Mouse (Mus musculus): ENCODE measurements around the gene Kctd8. TPM values are rescaled to one million over a fixed set of nuclear protein-coding genes. Genes with fewer than 3 reads are reported as not detected.
"Not testable (repeated sequence)": the region's sequence is repeated elsewhere in the genome, so short reads cannot be mapped to it uniquely, and the experiment has no call there.

Gene Kctd8
- polyA plus RNA-seq, 1 experiment from 2014 or later = 28.9 TPM

GRCm38 (mm10) chr5:69312611-69313010 lies 28.9 kb downstream of the Kctd8 start:
- H3K4me3 ChIP-seq (ENCODE audit: low read length) = no peak overlapping the region
- no peak overlapping the region for H3K27ac ChIP-seq (ENCODE audit: low read depth, low read length)
- H3K36me3 ChIP-seq (ENCODE audit: control insufficient read depth, insufficient read depth, low read length) = no peaks in the 10 kb centered on the region
- H3K27me3 ChIP-seq (replicated peaks; ENCODE audit: control insufficient read depth, insufficient read depth, low read length) = no peaks in the 10 kb centered on the region
- no peak for ATAC-seq
- H3K4me1 ChIP-seq (ENCODE audit: control insufficient read depth, insufficient read depth, low read depth, low read length) = no peaks in the 10 kb centered on the region
- no peaks in the 10 kb centered on the region for H3K9me3 ChIP-seq (ENCODE audit: control insufficient read depth, low read length)
- H3K9ac ChIP-seq (ENCODE audit: low read depth, low read length) = no peak overlapping the region
- WGBS = 85% methylated on average over 7 of the region's 7 CpGs
- no peak overlapping the region for H3K4me2 ChIP-seq (ENCODE audit: low read length)

- H3K36me3 ChIP-seq (ENCODE audit: control insufficient read depth, insufficient read depth, low read length) = no peaks in the 10 kb centered on the region
- no peaks in the 10 kb centered on the region for H3K27me3 ChIP-seq (replicated peaks; ENCODE audit: control insufficient read depth, insufficient read depth, low read length)
- H3K27ac ChIP-seq (ENCODE audit: low read depth, low read length) = no peak overlapping the region
- no peaks in the 10 kb centered on the region for H3K4me1 ChIP-seq (ENCODE audit: control insufficient read depth, insufficient read depth, low read depth, low read length)
- no peak overlapping the region for H3K4me3 ChIP-seq (ENCODE audit: low read length)
- H3K9me3 ChIP-seq (ENCODE audit: control insufficient read depth, low read length) = no peaks in the 10 kb centered on the region
- no peak overlapping the region for H3K9ac ChIP-seq (ENCODE audit: low read depth, low read length)
- ATAC-seq = no peak
- 39% methylated on average over 1 of the region's 1 CpGs for WGBS
- no peak overlapping the region for H3K4me2 ChIP-seq (ENCODE audit: low read length)
Observed at GRCm38 (mm10) chr5:69301665-69302064, 39.8 kb downstream of the Kctd8 start.

GRCm38 (mm10) chr5:69292353-69292752 lies 49.1 kb downstream of the Kctd8 start:
- no peak for ATAC-seq

GRCm38 (mm10) chr5:69284359-69284758 lies 57.1 kb downstream of the Kctd8 start:
- Histone ChIP-seq H3K9me3 (ENCODE audit: control insufficient read depth, low read length) (no peaks in the 10 kb centered on the region), H3K4me1 (ENCODE audit: control insufficient read depth, insufficient read depth, low read depth, low read length) (no peaks in the 10 kb centered on the region), H3K4me2 (ENCODE audit: low read length) (no peak overlapping the region), H3K27ac (ENCODE audit: low read depth, low read length) (no peak overlapping the region), H3K36me3 (ENCODE audit: control insufficient read depth, insufficient read depth, low read length) (no peaks in the 10 kb centered on the region), H3K9ac (ENCODE audit: low read depth, low read length) (no peak overlapping the region), H3K27me3 (replicated peaks; ENCODE audit: control insufficient read depth, insufficient read depth, low read length) (no peaks in the 10 kb centered on the region), H3K4me3 (ENCODE audit: low read length) (no peak overlapping the region)
- ATAC-seq = no peak
- WGBS = 81% methylated on average over 6 of the region's 6 CpGs

More at GRCm38 (mm10) chr5:69292353-69292752, 49.1 kb downstream of the Kctd8 start:
- H3K4me2 ChIP-seq (ENCODE audit: low read length) = no peak overlapping the region
- no peak overlapping the region for H3K27ac ChIP-seq (ENCODE audit: low read depth, low read length)
- 76% methylated on average over 6 of the region's 6 CpGs for WGBS
- H3K9ac ChIP-seq (ENCODE audit: low read depth, low read length) = no peak overlapping the region
- H3K9me3 ChIP-seq (ENCODE audit: control insufficient read depth, low read length) = no peaks in the 10 kb centered on the region
- H3K27me3 ChIP-seq (replicated peaks; ENCODE audit: control insufficient read depth, insufficient read depth, low read length) = no peaks in the 10 kb centered on the region
- H3K36me3 ChIP-seq (ENCODE audit: control insufficient read depth, insufficient read depth, low read length) = no peaks in the 10 kb centered on the region
- H3K4me1 ChIP-seq (ENCODE audit: control insufficient read depth, insufficient read depth, low read depth, low read length) = no peaks in the 10 kb centered on the region
- no peak overlapping the region for H3K4me3 ChIP-seq (ENCODE audit: low read length)

DNA sequence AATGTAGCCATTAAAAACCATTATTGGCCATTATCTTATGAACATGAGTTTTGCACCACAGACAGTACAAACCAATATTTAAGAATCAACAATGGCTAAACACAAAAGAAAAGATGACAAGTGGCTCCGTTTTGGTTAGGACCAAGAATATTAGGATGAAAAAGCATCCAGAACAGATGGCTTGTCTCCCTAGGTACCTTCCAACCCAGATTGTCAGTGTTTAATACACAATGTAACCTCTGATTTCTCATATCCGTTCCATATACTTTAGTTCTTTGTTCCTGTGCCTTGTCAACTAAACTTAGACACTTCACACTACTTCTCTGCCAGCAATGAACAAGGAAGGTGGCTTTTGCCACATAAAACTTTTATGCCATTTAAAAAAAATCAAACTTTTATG lies 89.1 kb downstream of the Kctd8 start:
- no peaks in the 10 kb centered on the region for H3K27me3 ChIP-seq (replicated peaks; ENCODE audit: control insufficient read depth, insufficient read depth, low read length)
- no peak overlapping the region for H3K4me3 ChIP-seq (ENCODE audit: low read length)
- H3K4me2 ChIP-seq (ENCODE audit: low read length) = no peak overlapping the region
- no peak overlapping the region for H3K9ac ChIP-seq (ENCODE audit: low read depth, low read length)
- H3K9me3 ChIP-seq (ENCODE audit: control insufficient read depth, low read length) = no peaks in the 10 kb centered on the region
- H3K27ac ChIP-seq (ENCODE audit: low read depth, low read length) = no peak overlapping the region
- H3K36me3 ChIP-seq (ENCODE audit: control insufficient read depth, insufficient read depth, low read length) = no peaks in the 10 kb centered on the region
- no peak for ATAC-seq
- no peaks in the 10 kb centered on the region for H3K4me1 ChIP-seq (ENCODE audit: control insufficient read depth, insufficient read depth, low read depth, low read length)
- 88% methylated on average over 2 of the region's 2 CpGs for WGBS

DNA sequence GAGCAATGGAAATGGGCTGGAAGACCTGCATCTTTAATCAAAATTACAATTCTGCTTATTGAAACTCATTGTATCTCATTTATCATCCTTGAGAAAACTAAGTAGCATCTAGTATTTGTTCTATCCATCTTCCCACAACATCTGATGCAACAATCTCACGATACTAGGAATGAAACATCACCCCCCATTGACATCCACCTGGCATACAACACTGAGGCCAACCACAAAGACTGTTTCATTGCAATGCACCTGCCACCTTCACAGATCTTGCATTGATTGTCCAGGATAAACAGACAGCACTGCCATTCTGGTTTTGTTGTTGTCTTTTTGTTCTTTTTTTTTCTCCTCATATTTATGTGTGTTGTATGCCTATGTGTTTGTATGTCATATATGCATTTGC lies 99.5 kb downstream of the Kctd8 start:
- no peaks in the 10 kb centered on the region for H3K36me3 ChIP-seq (ENCODE audit: control insufficient read depth, insufficient read depth, low read length)
- no peak overlapping the region for H3K4me2 ChIP-seq (ENCODE audit: low read length)
- no peak overlapping the region for H3K4me3 ChIP-seq (ENCODE audit: low read length)
- no peak overlapping the region for H3K9ac ChIP-seq (ENCODE audit: low read depth, low read length)
- H3K4me1 ChIP-seq (ENCODE audit: control insufficient read depth, insufficient read depth, low read depth, low read length) = no peaks in the 10 kb centered on the region
- no peak for ATAC-seq
- no peaks in the 10 kb centered on the region for H3K9me3 ChIP-seq (ENCODE audit: control insufficient read depth, low read length)
- no peaks in the 10 kb centered on the region for H3K27me3 ChIP-seq (replicated peaks; ENCODE audit: control insufficient read depth, insufficient read depth, low read length)
- WGBS = 70% methylated on average over 1 of the region's 1 CpGs
- H3K27ac ChIP-seq (ENCODE audit: low read depth, low read length) = no peak overlapping the region

DNA sequence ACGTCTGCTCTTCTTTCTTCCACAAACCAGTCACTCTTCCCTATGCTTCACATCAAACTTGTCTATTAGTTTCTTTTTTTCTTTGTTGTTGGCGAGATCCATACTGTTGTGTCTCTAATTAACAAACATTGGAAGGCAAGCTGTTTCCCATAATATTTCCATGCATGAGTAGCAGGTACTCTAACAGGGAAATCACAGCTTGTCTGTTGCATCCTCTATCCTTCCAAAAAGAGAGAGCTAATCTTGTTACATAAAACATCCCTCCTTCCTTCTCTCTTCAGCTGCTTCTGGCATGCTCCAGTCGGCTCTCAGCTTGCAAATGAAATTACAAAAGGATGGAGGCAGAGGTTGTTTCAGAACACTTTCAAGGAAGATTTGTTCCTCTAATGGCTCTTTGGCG lies 107.9 kb downstream of the Kctd8 start:
- H3K36me3 ChIP-seq (ENCODE audit: control insufficient read depth, insufficient read depth, low read length) = no peaks in the 10 kb centered on the region
- no peak overlapping the region for H3K27ac ChIP-seq (ENCODE audit: low read depth, low read length)
- no peaks in the 10 kb centered on the region for H3K27me3 ChIP-seq (replicated peaks; ENCODE audit: control insufficient read depth, insufficient read depth, low read length)
- no peak overlapping the region for H3K4me2 ChIP-seq (ENCODE audit: low read length)
- no peaks in the 10 kb centered on the region for H3K4me1 ChIP-seq (ENCODE audit: control insufficient read depth, insufficient read depth, low read depth, low read length)
- H3K9ac ChIP-seq (ENCODE audit: low read depth, low read length) = no peak overlapping the region
- no peak for ATAC-seq
- WGBS = 54% methylated on average over 4 of the region's 4 CpGs
- no peaks in the 10 kb centered on the region for H3K9me3 ChIP-seq (ENCODE audit: control insufficient read depth, low read length)
- H3K4me3 ChIP-seq (ENCODE audit: low read length) = no peak overlapping the region

- not testable (repeated sequence) for H3K36me3 ChIP-seq (ENCODE audit: control insufficient read depth, insufficient read depth, low read length); H3K4me2 ChIP-seq (ENCODE audit: low read length); H3K9ac ChIP-seq (ENCODE audit: low read depth, low read length); H3K4me1 ChIP-seq (ENCODE audit: control insufficient read depth, insufficient read depth, low read depth, low read length); H3K4me3 ChIP-seq (ENCODE audit: low read length); ATAC-seq; H3K27ac ChIP-seq (ENCODE audit: low read depth, low read length); H3K27me3 ChIP-seq (replicated peaks; ENCODE audit: control insufficient read depth, insufficient read depth, low read length); H3K9me3 ChIP-seq (ENCODE audit: control insufficient read depth, low read length)
- WGBS = 90% methylated on average over 1 of the region's 1 CpGs
Observed at GRCm38 (mm10) chr5:69231649-69232048, 109.8 kb downstream of the Kctd8 start.

GRCm38 (mm10) chr5:69227147-69227546 lies 114.3 kb downstream of the Kctd8 start:
- H3K4me2 ChIP-seq (ENCODE audit: low read length) = no peak overlapping the region
- no peaks in the 10 kb centered on the region for H3K27me3 ChIP-seq (replicated peaks; ENCODE audit: control insufficient read depth, insufficient read depth, low read length)
- H3K27ac ChIP-seq (ENCODE audit: low read depth, low read length) = no peak overlapping the region
- no peak overlapping the region for H3K4me3 ChIP-seq (ENCODE audit: low read length)
- H3K4me1 ChIP-seq (ENCODE audit: control insufficient read depth, insufficient read depth, low read depth, low read length) = no peaks in the 10 kb centered on the region
- no peaks in the 10 kb centered on the region for H3K36me3 ChIP-seq (ENCODE audit: control insufficient read depth, insufficient read depth, low read length)
- no peak for ATAC-seq
- 93% methylated on average over 2 of the region's 2 CpGs for WGBS
- H3K9ac ChIP-seq (ENCODE audit: low read depth, low read length) = no peak overlapping the region
- H3K9me3 ChIP-seq (ENCODE audit: control insufficient read depth, low read length) = no peaks in the 10 kb centered on the region

GRCm38 (mm10) chr5:69222608-69223007 lies 118.9 kb downstream of the Kctd8 start:
- Histone ChIP-seq H3K36me3 (ENCODE audit: control insufficient read depth, insufficient read depth, low read length) (no peaks in the 10 kb centered on the region), H3K4me3 (ENCODE audit: low read length) (no peak overlapping the region), H3K4me1 (ENCODE audit: control insufficient read depth, insufficient read depth, low read depth, low read length) (no peaks in the 10 kb centered on the region), H3K27ac (ENCODE audit: low read depth, low read length) (no peak overlapping the region), H3K9me3 (ENCODE audit: control insufficient read depth, low read length) (no peaks in the 10 kb centered on the region), H3K27me3 (replicated peaks; ENCODE audit: control insufficient read depth, insufficient read depth, low read length) (no peaks in the 10 kb centered on the region), H3K4me2 (ENCODE audit: low read length) (no peak overlapping the region), H3K9ac (ENCODE audit: low read depth, low read length) (no peak overlapping the region)
- WGBS = 80% methylated on average over 1 of the region's 1 CpGs
- no peak for ATAC-seq
